10 mouse cellular contexts compared by ENCODE assay signal in genomic region chr15:94776119-94777069, GRCm38 (mm10).
DNase-seq lines count a peak whose midpoint lies in the region; ATAC-seq and TF ChIP-seq lines count a peak whose summit lies in the region.
"Had no signal": no experiment of that assay in that cellular context is flagged by ENCODE, and none has a peak within 500 bp of the region (broad histone marks: within the 10 kb centered on the region; RNA-seq: fewer than 3 reads in every experiment).

No protein-coding gene starts in this region.

- no peak overlapping the region for H3K27ac ChIP-seq in midbrain, embryonic 11.5 days (ENCODE audit: low read depth, low read length)
- H3K27ac ChIP-seq in midbrain, postnatal 0 days (ENCODE audit: low read depth, low read length) = no peak overlapping the region
- H3K27ac ChIP-seq in forebrain, embryonic 11.5 days (ENCODE audit: low read depth, low read length) = no peak overlapping the region

- 70% methylated on average over 17 of the region's 17 CpGs for WGBS in midbrain, embryonic 11.5 days
- 67% methylated on average over 17 of the region's 17 CpGs for WGBS in midbrain, postnatal 0 days
- WGBS in forebrain, embryonic 11.5 days = 56% methylated on average over 17 of the region's 17 CpGs

- no peaks in the 10 kb centered on the region for H3K4me1 ChIP-seq in midbrain, embryonic 11.5 days (ENCODE audit: control insufficient read depth, insufficient read depth, low read length)
- H3K4me1 ChIP-seq in midbrain, postnatal 0 days (ENCODE audit: insufficient read depth, low read length) = no peaks in the 10 kb centered on the region
- H3K4me1 ChIP-seq in forebrain, embryonic 11.5 days (replicated peaks; ENCODE audit: control insufficient read depth, insufficient read depth, low read length) = no peaks in the 10 kb centered on the region

- no peaks in the 10 kb centered on the region for H3K27me3 ChIP-seq in midbrain, embryonic 11.5 days (ENCODE audit: control insufficient read depth, insufficient read depth, low read length)
- no peaks in the 10 kb centered on the region for H3K27me3 ChIP-seq in midbrain, postnatal 0 days (ENCODE audit: insufficient read depth, low read length)
- no peaks in the 10 kb centered on the region for H3K27me3 ChIP-seq in forebrain, embryonic 11.5 days (ENCODE audit: control insufficient read depth, insufficient read depth, low read length)

- H3K9me3 ChIP-seq in midbrain, embryonic 11.5 days (ENCODE audit: control insufficient read depth, low read length) = no peaks in the 10 kb centered on the region
- peaks cover 8% of the 10 kb centered on the region; the same call in 1 of the 2 replicates for H3K9me3 ChIP-seq in midbrain, postnatal 0 days (ENCODE audit: low read length)
- no peaks in the 10 kb centered on the region for H3K9me3 ChIP-seq in forebrain, embryonic 11.5 days (ENCODE audit: control insufficient read depth, low read length)

- no peak for TF ChIP-seq CTCF in midbrain, postnatal 0 days (IDR thresholded peaks at IDR 0.05)

- DNase-seq in midbrain, embryonic 11.5 days (ENCODE audit: low spot score, missing footprints) = peak; percentile 87
- no peak for DNase-seq in midbrain, postnatal 0 days (ENCODE audit: low spot score)
- peak; percentile 50 for DNase-seq in forebrain, embryonic 11.5 days (ENCODE audit: low spot score)
- DNase-seq in kidney, postnatal 4 days = peak; percentile 17 to 27
- peak; percentile 65 for DNase-seq in telencephalon, adult 2 months (ENCODE audit: low read depth, low spot score)
- DNase-seq in T-cell, adult 2 months (ENCODE audit: low spot score) = no peak
- no peak for DNase-seq in thymus, postnatal 14 days
- DNase-seq: cerebellum, adult 9-10 months; thymus, postnatal 4 days had no signal

- H3K4me3 ChIP-seq in midbrain, embryonic 11.5 days (ENCODE audit: low read depth, low read length) = no peak overlapping the region
- no peak overlapping the region for H3K4me3 ChIP-seq in midbrain, postnatal 0 days (ENCODE audit: low read depth, low read length)
- H3K4me3 ChIP-seq in forebrain, embryonic 11.5 days (ENCODE audit: low read depth, low read length) = no peak overlapping the region
- H3K4me3 ChIP-seq: myocyte had no signal

- H3K9ac ChIP-seq in midbrain, embryonic 11.5 days (ENCODE audit: low read length) = no peak overlapping the region
- no peak overlapping the region for H3K9ac ChIP-seq in midbrain, postnatal 0 days (replicated peaks; ENCODE audit: low read length, poor library complexity, severe bottlenecking)
- H3K9ac ChIP-seq in forebrain, embryonic 11.5 days (ENCODE audit: low read length) = no peak overlapping the region

- no peak overlapping the region for H3K4me2 ChIP-seq in midbrain, embryonic 11.5 days
- no peak overlapping the region for H3K4me2 ChIP-seq in midbrain, postnatal 0 days (ENCODE audit: low read depth, low read length, poor library complexity, severe bottlenecking)
- H3K4me2 ChIP-seq in forebrain, embryonic 11.5 days (ENCODE audit: low read depth, low read length, severe bottlenecking) = no peak overlapping the region

- H3K36me3 ChIP-seq in midbrain, embryonic 11.5 days (ENCODE audit: control insufficient read depth, insufficient read depth, low read length) = no peaks in the 10 kb centered on the region
- no peaks in the 10 kb centered on the region for H3K36me3 ChIP-seq in midbrain, postnatal 0 days (ENCODE audit: insufficient read depth, low read length)
- no peaks in the 10 kb centered on the region for H3K36me3 ChIP-seq in forebrain, embryonic 11.5 days (ENCODE audit: control insufficient read depth, insufficient read depth, low read length)

- peak; percentile 72 for ATAC-seq in midbrain, embryonic 11.5 days (ENCODE audit: low FRiP score)
- ATAC-seq in midbrain, postnatal 0 days (ENCODE audit: low FRiP score) = no peak
- ATAC-seq in forebrain, embryonic 11.5 days (replicated peaks; ENCODE audit: low FRiP score) = peak; percentile 61; the same call in 1 of the 2 replicates

Comparison
In these comparisons a context has a peak if more than half of its experiments do, and no peak if none do; other contexts are left out.
1. DNase-seq: peak in midbrain, embryonic 11.5 days (single experiment), forebrain, embryonic 11.5 days (single experiment), kidney, postnatal 4 days (2 of 2) and telencephalon, adult 2 months (single experiment); none in midbrain, postnatal 0 days (single experiment), T-cell, adult 2 months (single experiment) and thymus, postnatal 14 days (single experiment).